Mouse (Mus musculus) liver, adult 2 months (tissue): ENCODE data around the gene Acsl5.

ENCODE experiments used
- CTCF ChIP-seq: fragments of 200-500 bp; IDR thresholded peaks from 2 replicates; pipeline ENCODE4 v1.5.1; 2011; ENCODE audit warnings: low read depth, low read length, control low read depth
- POLR2A ChIP-seq: fragments of 200-500 bp; IDR thresholded peaks from 2 replicates; pipeline ENCODE4 v1.6.1; 2011; ENCODE audit warnings: low read length, control low read depth; ENCODE audit not compliant: insufficient read depth; ENCODE audit errors: extremely low read depth

- TF ChIP-seq CTCF (no peak), POLR2A (no peak)
Observed at GRCm38 (mm10) chr19:55319521-55319920, 67.8 kb downstream of the Acsl5 start.
